Mouse (Mus musculus): Measurements from ENCODE around the gene Gas1. TPM values are rescaled to one million over a fixed set of nuclear protein-coding genes. Genes with fewer than 3 reads are reported as not detected.
A peak's percentile ranks its signal among the peaks of the same experiment; 100 is the strongest.

Gene Gas1
- polyA plus RNA-seq, 1 experiment from 2014 or later = 29.4 TPM

DNA sequence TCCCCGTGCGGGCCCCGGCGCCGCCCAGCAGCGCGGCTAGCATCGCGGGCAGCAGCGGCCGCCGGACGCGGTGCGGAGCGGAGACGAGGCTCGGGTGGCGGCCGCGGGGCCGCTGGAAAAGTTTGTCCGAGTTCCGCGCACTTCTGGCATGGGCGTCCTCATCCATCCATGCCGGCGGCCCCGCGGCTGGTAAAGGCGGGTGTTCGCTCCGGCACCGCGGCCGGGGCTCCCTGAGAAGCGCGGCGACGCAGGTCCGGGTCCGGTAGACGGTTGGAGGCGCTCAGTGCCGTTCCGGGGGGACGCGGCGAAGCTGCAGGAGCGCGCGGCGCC lies 424 bp downstream of the Gas1 start:
- Histone ChIP-seq H3K4me2 (peak overlapping the region; percentile 83), H3K36me3 (ENCODE audit: control insufficient read depth, insufficient read depth, low read length) (no peaks in the 10 kb centered on the region), H3K9ac (ENCODE audit: low read depth, low read length) (peak overlapping the region; percentile 74), H3K9me3 (ENCODE audit: control insufficient read depth, low read length) (no peaks in the 10 kb centered on the region), H3K4me3 (ENCODE audit: low read depth, low read length) (peak overlapping the region; percentile 67), H3K27ac (ENCODE audit: low read depth, low read length) (peak overlapping the region; percentile 90), H3K4me1 (replicated peaks; ENCODE audit: control insufficient read depth, insufficient read depth, low read length) (0 out of 2 replicates have a peak, but pooled peaks cover 3% of the 10 kb centered on the region), H3K27me3 (replicated peaks; ENCODE audit: control insufficient read depth, insufficient read depth, low read length) (peaks cover 47% of the 10 kb centered on the region)
- under 1% methylated on average over 53 of the region's 53 CpGs for WGBS
- ATAC-seq (replicated peaks; ENCODE audit: low FRiP score) (0 out of 2 replicates have a peak, but pooled peaks have one; percentile 4), DNase-seq (ENCODE audit: low spot score) (peak; percentile 70)

DNA sequence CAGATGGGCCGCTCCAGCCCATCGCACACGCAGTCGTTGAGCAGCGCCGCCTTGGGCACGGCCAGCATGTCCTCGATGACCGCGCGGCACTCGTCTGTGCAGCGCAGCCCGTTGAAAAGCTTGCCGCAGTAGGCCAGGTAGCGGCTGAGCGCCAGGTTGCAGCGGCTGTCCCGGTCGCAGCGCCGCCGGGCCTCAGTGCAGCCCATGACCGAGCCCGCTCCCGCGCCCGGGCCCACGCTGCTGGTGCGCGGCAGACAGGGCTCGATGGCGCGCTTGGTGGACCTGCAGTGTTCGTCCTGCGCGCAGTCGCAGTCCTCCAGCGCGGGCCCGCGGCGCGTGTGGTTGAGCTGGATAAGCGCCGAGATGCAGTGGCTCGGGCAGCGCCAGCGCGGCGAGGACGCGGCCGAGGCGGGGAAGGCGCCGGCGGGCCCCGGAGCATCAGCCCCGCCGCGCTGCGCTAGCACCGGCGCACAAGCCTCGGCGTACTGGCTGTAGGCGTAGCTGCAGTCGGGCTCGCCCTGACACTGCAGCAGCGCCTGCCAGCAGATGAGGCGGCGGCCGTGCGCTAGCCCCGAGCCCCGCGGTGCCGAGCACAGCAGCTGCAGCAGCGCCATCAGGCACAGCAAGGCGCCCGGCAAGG lies 909 bp downstream of the Gas1 start:
- peak overlapping the region; percentile 90 for H3K27ac ChIP-seq (ENCODE audit: low read depth, low read length)
- DNase-seq (ENCODE audit: low spot score) = peak; percentile 61
- 0 out of 2 replicates have a peak, but pooled peaks cover 3% of the 10 kb centered on the region for H3K4me1 ChIP-seq (replicated peaks; ENCODE audit: control insufficient read depth, insufficient read depth, low read length)
- H3K36me3 ChIP-seq (ENCODE audit: control insufficient read depth, insufficient read depth, low read length) = no peaks in the 10 kb centered on the region
- peak overlapping the region; percentile 67 for H3K4me3 ChIP-seq (ENCODE audit: low read depth, low read length)
- no peaks in the 10 kb centered on the region for H3K9me3 ChIP-seq (ENCODE audit: control insufficient read depth, low read length)
- H3K9ac ChIP-seq (ENCODE audit: low read depth, low read length) = peak overlapping the region; percentile 74
- H3K4me2 ChIP-seq = peak overlapping the region; percentile 83
- H3K27me3 ChIP-seq (replicated peaks; ENCODE audit: control insufficient read depth, insufficient read depth, low read length) = peaks cover 50% of the 10 kb centered on the region
- peak; percentile 34 for ATAC-seq (replicated peaks; ENCODE audit: low FRiP score)
- under 1% methylated on average over 82 of the region's 82 CpGs for WGBS

DNA sequence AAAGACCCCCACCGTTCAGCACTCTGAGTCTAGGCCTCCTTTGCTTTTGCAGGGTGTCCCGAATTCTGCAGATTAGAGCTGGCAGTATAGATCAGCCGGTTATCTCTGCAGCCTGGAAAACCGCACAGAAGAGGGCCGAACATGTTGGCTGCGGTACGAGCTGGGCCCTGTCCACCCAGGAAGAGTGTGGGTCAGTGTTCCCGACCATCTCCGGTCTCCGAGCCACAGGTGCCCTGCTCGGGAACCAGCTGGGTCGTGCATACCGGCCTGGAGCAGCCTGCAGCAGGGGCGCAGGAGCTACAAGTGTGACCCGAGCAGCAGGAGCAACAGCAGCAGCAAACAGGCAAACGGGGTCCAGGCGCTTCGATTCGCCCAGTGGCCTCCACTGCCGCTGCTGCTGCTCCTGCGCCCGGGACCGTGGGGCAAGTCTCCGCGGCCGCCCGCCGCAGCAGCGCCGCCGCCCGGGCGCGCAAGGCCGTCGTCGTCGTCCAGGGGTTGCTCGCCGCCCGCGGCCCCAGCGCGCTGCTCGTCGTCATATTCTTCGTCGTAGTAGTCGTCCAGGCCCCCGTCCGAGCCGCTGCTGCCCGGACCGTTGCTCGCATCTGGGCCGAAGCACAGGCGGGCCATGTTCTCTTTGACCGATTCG lies 1.6 kb downstream of the Gas1 start:
- Histone ChIP-seq H3K27me3 (replicated peaks; ENCODE audit: control insufficient read depth, insufficient read depth, low read length) (peaks cover 50% of the 10 kb centered on the region), H3K9ac (ENCODE audit: low read depth, low read length) (peak overlapping the region; percentile 74), H3K27ac (ENCODE audit: low read depth, low read length) (peak overlapping the region; percentile 90), H3K4me3 (ENCODE audit: low read depth, low read length) (peak overlapping the region; percentile 67), H3K4me1 (replicated peaks; ENCODE audit: control insufficient read depth, insufficient read depth, low read length) (0 out of 2 replicates have a peak, but pooled peaks cover 3% of the 10 kb centered on the region), H3K36me3 (ENCODE audit: control insufficient read depth, insufficient read depth, low read length) (no peaks in the 10 kb centered on the region), H3K9me3 (ENCODE audit: control insufficient read depth, low read length) (no peaks in the 10 kb centered on the region), H3K4me2 (peak overlapping the region; percentile 83)
- no peak for ATAC-seq (replicated peaks; ENCODE audit: low FRiP score)
- 1% methylated on average over 59 of the region's 59 CpGs for WGBS
- peak; percentile 57 for DNase-seq (ENCODE audit: low spot score)

DNA sequence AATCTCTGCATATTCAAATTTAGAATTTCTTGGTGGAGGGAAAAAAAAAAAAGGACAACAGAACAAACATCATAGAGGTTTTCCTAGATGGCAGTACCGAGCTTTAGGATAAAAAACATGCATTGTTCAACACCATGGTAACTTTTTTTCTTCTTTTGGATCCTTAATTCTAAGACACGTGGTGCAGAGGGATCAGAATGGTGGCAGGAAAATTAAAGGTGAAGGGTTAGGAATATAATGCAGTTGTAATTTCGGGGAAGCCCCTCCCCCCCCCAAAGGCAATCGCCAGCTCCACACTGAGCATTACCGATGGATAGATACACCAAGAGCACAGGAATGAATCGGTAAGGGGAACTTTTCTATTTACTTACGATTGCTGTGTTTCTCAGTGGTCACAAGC lies 2.2 kb downstream of the Gas1 start:
- WGBS = 6% methylated on average over 7 of the region's 7 CpGs
- DNase-seq (ENCODE audit: low spot score) (no peak), ATAC-seq (replicated peaks; ENCODE audit: low FRiP score) (no peak)
- Histone ChIP-seq H3K27ac (ENCODE audit: low read depth, low read length) (no peak overlapping the region), H3K4me2 (peak overlapping the region; percentile 83), H3K4me3 (ENCODE audit: low read depth, low read length) (peak overlapping the region; percentile 67), H3K27me3 (replicated peaks; ENCODE audit: control insufficient read depth, insufficient read depth, low read length) (peaks cover 50% of the 10 kb centered on the region), H3K4me1 (replicated peaks; ENCODE audit: control insufficient read depth, insufficient read depth, low read length) (0 out of 2 replicates have a peak, but pooled peaks cover 3% of the 10 kb centered on the region), H3K9me3 (ENCODE audit: control insufficient read depth, low read length) (no peaks in the 10 kb centered on the region), H3K9ac (ENCODE audit: low read depth, low read length) (peak overlapping the region; percentile 74; the same call in 1 of the 2 replicates), H3K36me3 (ENCODE audit: control insufficient read depth, insufficient read depth, low read length) (no peaks in the 10 kb centered on the region)

DNA sequence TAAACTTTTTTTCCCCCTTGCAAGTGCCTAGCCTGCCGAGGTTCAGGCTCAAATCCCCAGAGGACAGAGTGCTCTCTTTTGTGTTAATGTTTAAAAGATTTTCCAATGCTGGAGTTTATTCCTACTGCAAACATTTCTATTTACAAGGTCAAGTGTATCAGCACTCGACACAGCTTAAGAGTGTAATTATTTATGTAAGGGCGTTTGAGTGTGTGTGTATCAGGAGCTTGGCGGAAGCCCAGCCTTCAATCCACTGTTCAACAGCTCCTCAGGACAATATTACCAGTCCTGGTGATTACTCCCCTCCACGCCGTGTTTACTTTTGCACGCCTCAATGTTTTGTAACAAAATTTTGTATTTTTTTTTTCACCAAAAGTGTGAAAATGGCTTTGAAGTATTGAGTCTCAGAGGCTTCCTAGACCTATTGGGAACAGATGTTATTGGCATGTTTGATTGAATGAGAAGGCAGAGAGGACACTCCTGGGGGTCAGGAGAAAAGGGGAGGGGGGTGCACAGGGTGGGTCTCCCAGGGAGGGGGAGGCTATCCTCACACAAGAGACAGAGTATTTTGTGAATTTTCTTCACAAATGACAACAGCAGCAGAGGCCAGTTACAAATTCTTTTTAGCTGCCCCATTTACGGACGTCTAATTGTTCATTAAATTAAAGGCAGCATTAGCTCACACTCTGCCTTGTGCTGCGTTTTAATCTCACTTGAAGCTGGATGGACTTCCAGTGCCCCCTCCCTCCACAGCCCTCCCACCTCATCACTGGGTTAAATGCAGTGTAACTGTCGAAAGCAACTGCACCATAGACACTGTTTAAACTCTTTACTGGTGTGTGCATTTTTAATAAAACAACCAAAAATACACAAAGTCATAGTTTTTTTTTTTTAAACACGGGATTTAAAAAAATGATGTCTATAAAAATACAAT lies 3.3 kb downstream of the Gas1 start:
- Histone ChIP-seq H3K4me3 (ENCODE audit: low read depth, low read length) (peak overlapping the region; percentile 29; the same call in 1 of the 2 replicates), H3K27me3 (replicated peaks; ENCODE audit: control insufficient read depth, insufficient read depth, low read length) (peaks cover 50% of the 10 kb centered on the region), H3K9me3 (ENCODE audit: control insufficient read depth, low read length) (no peaks in the 10 kb centered on the region), H3K4me2 (peak overlapping the region; percentile 44), H3K9ac (ENCODE audit: low read depth, low read length) (no peak overlapping the region), H3K36me3 (ENCODE audit: control insufficient read depth, insufficient read depth, low read length) (no peaks in the 10 kb centered on the region), H3K27ac (ENCODE audit: low read depth, low read length) (no peak overlapping the region), H3K4me1 (replicated peaks; ENCODE audit: control insufficient read depth, insufficient read depth, low read length) (0 out of 2 replicates have a peak, but pooled peaks cover 3% of the 10 kb centered on the region)
- 36% methylated on average over 12 of the region's 12 CpGs for WGBS
- ATAC-seq (replicated peaks; ENCODE audit: low FRiP score) (no peak), DNase-seq (ENCODE audit: low spot score) (no peak)

DNA sequence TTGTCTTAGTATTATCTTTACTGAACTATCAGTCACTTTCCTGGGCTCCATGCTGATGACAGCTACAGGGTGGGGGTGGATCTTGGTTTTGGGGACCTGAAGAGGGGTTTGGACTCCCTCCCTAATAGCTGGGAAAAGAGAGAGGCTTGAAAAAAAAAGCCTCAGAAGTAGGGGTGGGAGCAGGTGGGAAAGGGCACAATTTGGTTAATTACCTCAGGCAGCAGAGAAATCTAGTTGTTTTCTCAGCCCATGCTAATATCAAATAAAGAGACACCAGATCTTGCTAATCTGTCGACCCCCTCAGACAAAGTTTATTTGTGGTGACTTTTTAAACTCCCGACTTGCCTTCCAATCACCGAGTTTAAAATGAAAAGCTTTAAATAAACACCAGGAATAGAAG lies 4.0 kb downstream of the Gas1 start:
- no peaks in the 10 kb centered on the region for H3K36me3 ChIP-seq (ENCODE audit: control insufficient read depth, insufficient read depth, low read length)
- no peak overlapping the region for H3K27ac ChIP-seq (ENCODE audit: low read depth, low read length)
- 0 out of 2 replicates have a peak, but pooled peaks cover 3% of the 10 kb centered on the region for H3K4me1 ChIP-seq (replicated peaks; ENCODE audit: control insufficient read depth, insufficient read depth, low read length)
- ATAC-seq (replicated peaks; ENCODE audit: low FRiP score) (no peak), DNase-seq (ENCODE audit: low spot score) (no peak)
- H3K9ac ChIP-seq (ENCODE audit: low read depth, low read length) = no peak overlapping the region
- no peak overlapping the region for H3K4me3 ChIP-seq (ENCODE audit: low read depth, low read length)
- peak overlapping the region; percentile 44 for H3K4me2 ChIP-seq
- H3K9me3 ChIP-seq (ENCODE audit: control insufficient read depth, low read length) = no peaks in the 10 kb centered on the region
- peaks cover 50% of the 10 kb centered on the region for H3K27me3 ChIP-seq (replicated peaks; ENCODE audit: control insufficient read depth, insufficient read depth, low read length)
- WGBS = 8% methylated on average over 3 of the region's 3 CpGs

DNA sequence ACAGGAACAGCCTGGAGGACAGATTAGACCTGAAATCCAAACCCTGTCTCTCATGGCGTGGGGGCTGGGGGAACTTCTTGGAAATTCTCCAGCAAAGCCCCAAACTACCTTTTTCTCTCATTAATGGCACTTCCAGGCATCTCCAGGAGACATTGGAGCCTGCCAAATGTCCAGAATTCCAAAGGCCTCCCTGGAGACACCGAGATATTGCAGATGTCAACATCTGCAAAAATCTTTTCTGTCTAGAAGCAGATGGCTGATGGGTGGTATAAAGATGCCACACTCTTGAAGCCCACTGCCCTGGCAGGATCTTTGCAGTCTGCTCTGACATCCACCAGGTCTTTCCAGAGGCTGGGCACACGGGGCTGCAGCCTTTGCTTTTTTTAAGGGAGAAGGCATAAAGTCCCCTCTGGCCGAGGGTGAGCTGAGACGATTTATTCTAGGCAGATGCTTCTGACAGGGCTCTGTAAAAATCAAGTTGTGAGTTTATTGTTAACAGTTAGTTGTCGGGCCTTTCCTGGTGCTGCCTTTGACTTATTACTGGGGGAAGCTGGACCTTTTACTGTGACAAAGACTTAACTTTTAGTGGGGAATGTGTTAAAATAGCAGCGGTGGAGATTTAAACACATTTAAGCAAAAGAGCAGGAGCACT lies 4.7 kb downstream of the Gas1 start:
- H3K4me1 ChIP-seq (replicated peaks; ENCODE audit: control insufficient read depth, insufficient read depth, low read length) = 0 out of 2 replicates have a peak, but pooled peaks cover 3% of the 10 kb centered on the region
- peaks cover 47% of the 10 kb centered on the region for H3K27me3 ChIP-seq (replicated peaks; ENCODE audit: control insufficient read depth, insufficient read depth, low read length)
- no peaks in the 10 kb centered on the region for H3K36me3 ChIP-seq (ENCODE audit: control insufficient read depth, insufficient read depth, low read length)
- DNase-seq (ENCODE audit: low spot score) (no peak), ATAC-seq (replicated peaks; ENCODE audit: low FRiP score) (no peak)
- 34% methylated on average over 7 of the region's 7 CpGs for WGBS
- no peak overlapping the region for H3K4me3 ChIP-seq (ENCODE audit: low read depth, low read length)
- H3K9me3 ChIP-seq (ENCODE audit: control insufficient read depth, low read length) = no peaks in the 10 kb centered on the region
- no peak overlapping the region for H3K27ac ChIP-seq (ENCODE audit: low read depth, low read length)
- H3K9ac ChIP-seq (ENCODE audit: low read depth, low read length) = no peak overlapping the region
- H3K4me2 ChIP-seq = no peak overlapping the region

DNA sequence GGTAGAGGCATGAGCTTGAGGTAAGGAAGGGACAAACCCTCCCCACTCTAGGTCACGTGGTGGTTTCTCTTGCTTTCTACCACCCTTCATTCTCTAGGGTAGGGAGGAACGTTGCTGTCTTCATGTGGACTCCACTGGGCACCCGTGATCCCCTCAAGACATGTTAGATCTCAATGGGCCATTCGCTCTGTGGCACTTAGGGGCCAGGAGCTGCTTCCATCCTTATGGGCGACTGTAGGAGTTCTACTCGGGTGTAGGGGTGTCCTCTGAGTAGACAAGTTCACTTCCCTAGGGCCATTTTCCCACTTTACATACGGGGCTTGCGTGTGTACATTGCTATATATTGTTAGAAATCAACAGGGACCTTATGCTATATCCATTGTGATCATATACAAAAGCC lies 5.4 kb downstream of the Gas1 start:
- ATAC-seq (replicated peaks; ENCODE audit: low FRiP score) = no peak
- Histone ChIP-seq H3K27me3 (replicated peaks; ENCODE audit: control insufficient read depth, insufficient read depth, low read length) (peaks cover 40% of the 10 kb centered on the region), H3K4me1 (replicated peaks; ENCODE audit: control insufficient read depth, insufficient read depth, low read length) (0 out of 2 replicates have a peak, but pooled peaks cover under 1% of the 10 kb centered on the region), H3K4me3 (ENCODE audit: low read depth, low read length) (no peak overlapping the region), H3K9ac (ENCODE audit: low read depth, low read length) (no peak overlapping the region), H3K36me3 (ENCODE audit: control insufficient read depth, insufficient read depth, low read length) (no peaks in the 10 kb centered on the region), H3K4me2 (no peak overlapping the region), H3K9me3 (ENCODE audit: control insufficient read depth, low read length) (no peaks in the 10 kb centered on the region), H3K27ac (ENCODE audit: low read depth, low read length) (no peak overlapping the region)
- DNase-seq (ENCODE audit: low spot score) = no peak
- WGBS = 81% methylated on average over 8 of the region's 8 CpGs

Data from liver, embryonic 11.5 days (tissue).